Mouse (Mus musculus) heart, adult 2 months (tissue): ENCODE results near the gene Olfr703. TPM values are rescaled to one million over a fixed set of nuclear protein-coding genes. Genes with fewer than 3 reads are reported as not detected.

Source experiments
- DNase-seq, 2 experiments: peaks; one replicate each; pipeline ENCODE4 v3.0.0; 2021
- H3K27ac ChIP-seq: fragments of 200-600 bp; 2 replicates; pipeline ENCODE4 v1.8.1; 2022
- H3K27me3 ChIP-seq: fragments of 200-500 bp; 2 replicates; pipeline ENCODE4 v1.6.1; 2012; ENCODE audit warnings: mild to moderate bottlenecking, low read length, inconsistent platforms, mixed read lengths; ENCODE audit not compliant: control insufficient read depth, insufficient read depth
- H3K36me3 ChIP-seq: fragments of 200-500 bp; 2 replicates; pipeline ENCODE4 v1.6.1; 2012; ENCODE audit warnings: low read length, inconsistent platforms; ENCODE audit not compliant: control insufficient read depth, insufficient read depth
- H3K4me1 ChIP-seq: fragments of 200-500 bp; 2 replicates; pipeline ENCODE4 v1.6.1; 2011; ENCODE audit warnings: low read length; ENCODE audit not compliant: control insufficient read depth, insufficient read depth
- H3K4me3 ChIP-seq: fragments of 200-600 bp; 2 replicates; pipeline ENCODE4 v1.8.1; 2022
- H3K79me2 ChIP-seq: fragments of 200-500 bp; replicated peaks from 2 replicates; pipeline ENCODE4 v1.6.1; 2012; ENCODE audit warnings: mild to moderate bottlenecking, inconsistent platforms, low read length, moderate library complexity, mixed read lengths; ENCODE audit not compliant: control insufficient read depth, insufficient read depth
- H3K9ac ChIP-seq: fragments of 200-500 bp; 2 replicates; pipeline ENCODE4 v1.6.1; 2012; ENCODE audit warnings: low read depth, mild to moderate bottlenecking, control low read depth, inconsistent platforms, low read length, mixed read lengths
- CTCF ChIP-seq: fragments of 200-600 bp; IDR thresholded peaks from 2 replicates; pipeline ENCODE4 v1.8.1; 2022; ENCODE audit warnings: antibody characterized with exemption, mild to moderate bottlenecking, moderate library complexity
- EP300 ChIP-seq: fragments of 200-500 bp; IDR thresholded peaks from 2 replicates; pipeline ENCODE4 v1.6.1; 2011; ENCODE audit warnings: low read depth, low read length, control low read depth; ENCODE audit not compliant: insufficient read depth
- POLR2A ChIP-seq: fragments of 200-500 bp; IDR thresholded peaks from 2 replicates; pipeline ENCODE4 v1.6.1; 2011; ENCODE audit warnings: mild to moderate bottlenecking, low read depth, low read length, control low read depth; ENCODE audit not compliant: insufficient read depth
- WGBS: fragments of 180-500 bp; shearing (Covaris S2); methylation state at CpG from one replicate; pipeline ENCODE4 v1.1.7; 2018; 5-methylcytosine and 5-hydroxymethylcytosine counted together
- intact Hi-C: fragments of 180-260 bp; cut with DNase I; formaldehyde crosslinking; loops from one replicate; pipeline ENCODE4 v1.15.1; 2025
- polyA plus RNA-seq: library from polyadenylated mRNA; depleted of rRNA; stranded (reverse); fragments of >200 nt; gene quantifications from 2 replicates; pipeline ENCODE4 v1.2.3, GENCODE M21; 2012; rRNA removed
- total RNA-seq, 2 experiments: library from RNA; stranded (reverse); gene quantifications; 2 replicates each; pipeline ENCODE4 v1.2.3; 2021

Olfr703 gene
- total and polyA plus RNA-seq, 3 experiments: not detected

DNA sequence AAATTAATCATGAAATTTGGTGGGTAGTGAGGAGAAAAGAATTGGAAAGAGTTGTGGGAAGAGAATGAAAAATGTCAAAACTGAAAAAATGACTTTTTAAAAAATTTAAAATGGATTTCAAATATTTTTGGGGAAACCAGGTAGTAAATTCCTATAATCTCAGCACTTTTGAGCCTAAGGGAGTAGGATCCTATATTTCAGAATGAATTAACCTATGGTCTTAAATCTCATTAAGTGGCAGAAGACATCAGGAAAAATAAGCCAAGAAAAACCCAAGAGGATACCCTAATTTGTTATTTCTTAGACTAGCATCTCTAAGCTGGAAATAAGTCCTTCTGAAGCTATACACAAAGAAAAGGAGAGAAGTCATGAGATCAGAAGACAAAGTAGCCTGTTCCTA lies 19.7 kb downstream of the Olfr703 start, which contains the start of gene Olfr704:
Gene Olfr704 (plus strand): TSS at position 301 of the 400 bp plus-strand sequence.
- Histone ChIP-seq H3K4me1 (no peaks in the 10 kb centered on the region), H3K79me2 (no peaks in the 10 kb centered on the region), H3K27ac (no peak within 1 kb of the TSS), H3K4me3 (no peak within 1 kb of the TSS), H3K36me3 (no peaks in the 10 kb centered on the region), H3K27me3 (no peaks in the 10 kb centered on the region), H3K9ac (no peak within 1 kb of the TSS)
- TF ChIP-seq POLR2A (no peak), EP300 (no peak), CTCF (no peak)
- intact Hi-C loops: no loop called here
- no peak for DNase-seq

DNA sequence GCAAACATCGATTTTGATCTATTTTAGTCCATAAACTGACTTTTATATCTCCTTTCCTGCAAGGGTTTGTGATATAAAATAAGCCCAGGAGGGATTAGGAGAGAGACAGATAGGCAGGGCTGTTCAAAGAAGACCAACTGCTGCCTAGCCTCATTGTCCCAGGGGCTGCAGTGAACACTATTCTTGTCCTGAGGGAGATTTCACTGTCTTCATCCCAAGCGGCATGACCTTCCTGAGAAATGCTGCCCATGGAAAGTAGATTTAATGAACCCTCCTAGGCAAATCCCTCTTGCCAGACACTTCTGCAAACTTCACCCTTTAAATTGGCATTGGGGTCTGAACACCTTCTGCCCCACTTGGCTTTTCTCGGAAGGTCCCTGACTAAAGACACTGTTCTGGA lies 33.6 kb downstream of the Olfr703 start, which contains the start of gene Olfr705:
Gene Olfr705 (minus strand): TSS at position 101 of the 400 bp plus-strand sequence.
- 73% methylated on average over 3 of the region's 3 CpGs for WGBS
- Histone ChIP-seq H3K79me2 (no peaks in the 10 kb centered on the region), H3K27me3 (no peaks in the 10 kb centered on the region), H3K9ac (no peak within 1 kb of the TSS), H3K27ac (no peak within 1 kb of the TSS), H3K36me3 (no peaks in the 10 kb centered on the region), H3K4me1 (no peaks in the 10 kb centered on the region), H3K4me3 (no peak within 1 kb of the TSS)
- no peak for TF ChIP-seq EP300
- no peak for TF ChIP-seq POLR2A
- no peak for TF ChIP-seq CTCF
- intact Hi-C loops: no loop called here
- DNase-seq: no peak

DNA sequence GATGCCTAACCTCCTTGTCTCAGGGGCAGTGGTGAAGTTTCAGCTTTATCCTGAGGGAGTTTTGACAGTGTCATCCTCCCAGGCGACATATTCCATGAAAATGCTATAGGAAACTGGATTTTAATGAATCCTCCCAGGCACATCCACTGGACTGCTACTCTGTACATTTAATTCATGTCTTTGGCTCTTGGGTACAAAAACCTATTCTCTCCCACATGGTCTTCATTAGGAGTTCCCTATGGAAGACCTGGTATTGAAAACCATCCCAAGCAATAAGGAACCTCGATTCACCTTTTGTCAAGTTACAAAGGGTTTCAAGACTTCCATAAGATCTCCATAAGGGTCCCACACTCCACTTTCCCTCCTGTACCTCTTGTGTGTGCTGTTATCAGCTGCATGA lies 44.9 kb downstream of the Olfr703 start, which contains the start of gene Olfr706:
Gene Olfr706 (minus strand): TSS at position 101 of the 400 bp plus-strand sequence.
- Histone ChIP-seq H3K4me3 (no peak within 1 kb of the TSS), H3K4me1 (no peaks in the 10 kb centered on the region), H3K27ac (no peak within 1 kb of the TSS), H3K79me2 (no peaks in the 10 kb centered on the region), H3K9ac (no peak within 1 kb of the TSS), H3K27me3 (no peaks in the 10 kb centered on the region), H3K36me3 (no peaks in the 10 kb centered on the region)
- intact Hi-C loops: no loop called here
- no peak for DNase-seq
- 70% methylated on average over 2 of the region's 2 CpGs for WGBS
- TF ChIP-seq POLR2A (no peak), CTCF (no peak), EP300 (no peak)

Other genes with a start within 250 kb of the Olfr703 start
- gene Olfr693, start 162.8 kb upstream of the Olfr703 start, total RNA-seq: not detected
- not detected in 2 replicates for gene Olfr693, start 162.8 kb upstream of the Olfr703 start, polyA plus RNA-seq
- not detected for gene Olfr694, start 151.5 kb upstream of the Olfr703 start, total RNA-seq
- gene Olfr694, start 151.5 kb upstream of the Olfr703 start, polyA plus RNA-seq: not detected in 2 replicates
- gene Olfr695, start 127.0 kb upstream of the Olfr703 start, total RNA-seq: not detected
- gene Olfr695, start 127.0 kb upstream of the Olfr703 start, polyA plus RNA-seq: not detected in 2 replicates
- not detected for gene Olfr697, start 100.9 kb upstream of the Olfr703 start, total RNA-seq
- gene Olfr697, start 100.9 kb upstream of the Olfr703 start, polyA plus RNA-seq: not detected in 2 replicates
- not detected for gene Olfr698, start 88.0 kb upstream of the Olfr703 start, total RNA-seq
- not detected in 2 replicates for gene Olfr698, start 88.0 kb upstream of the Olfr703 start, polyA plus RNA-seq
- not detected for gene Olfr699, start 50.2 kb upstream of the Olfr703 start, total RNA-seq
- not detected in 2 replicates for gene Olfr699, start 50.2 kb upstream of the Olfr703 start, polyA plus RNA-seq
- not detected for gene Olfr700, start 34.5 kb upstream of the Olfr703 start, total RNA-seq
- gene Olfr700, start 34.5 kb upstream of the Olfr703 start, polyA plus RNA-seq: not detected in 2 replicates
- gene Olfr701, start 29.2 kb upstream of the Olfr703 start, total RNA-seq: not detected
- not detected in 2 replicates for gene Olfr701, start 29.2 kb upstream of the Olfr703 start, polyA plus RNA-seq
- gene Olfr702, start 9.5 kb upstream of the Olfr703 start, total RNA-seq: not detected
- gene Olfr702, start 9.5 kb upstream of the Olfr703 start, polyA plus RNA-seq: not detected in 2 replicates
- not detected for gene Olfr704, start 19.8 kb downstream of the Olfr703 start, total RNA-seq
- not detected in 2 replicates for gene Olfr704, start 19.8 kb downstream of the Olfr703 start, polyA plus RNA-seq
- not detected for gene Olfr705, start 33.5 kb downstream of the Olfr703 start, total RNA-seq
- gene Olfr705, start 33.5 kb downstream of the Olfr703 start, polyA plus RNA-seq: not detected in 2 replicates
- not detected for gene Olfr706, start 44.8 kb downstream of the Olfr703 start, total RNA-seq
- not detected in 2 replicates for gene Olfr706, start 44.8 kb downstream of the Olfr703 start, polyA plus RNA-seq
- not detected for gene Olfr707, start 57.9 kb downstream of the Olfr703 start, total RNA-seq
- not detected in 2 replicates for gene Olfr707, start 57.9 kb downstream of the Olfr703 start, polyA plus RNA-seq
- not detected for gene Olfr1532-ps1, start 64.6 kb downstream of the Olfr703 start, total RNA-seq
- gene Olfr1532-ps1, start 64.6 kb downstream of the Olfr703 start, polyA plus RNA-seq: not detected in 2 replicates
- not detected for gene Olfr709-ps1, start 88.9 kb downstream of the Olfr703 start, total RNA-seq
- gene Olfr709-ps1, start 88.9 kb downstream of the Olfr703 start, polyA plus RNA-seq: not detected in 2 replicates
- not detected for gene Olfr710, start 105.0 kb downstream of the Olfr703 start, total RNA-seq
- gene Olfr710, start 105.0 kb downstream of the Olfr703 start, polyA plus RNA-seq: not detected in 2 replicates
- not detected for gene Olfr6, start 120.6 kb downstream of the Olfr703 start, total RNA-seq
- gene Olfr6, start 120.6 kb downstream of the Olfr703 start, polyA plus RNA-seq: not detected in 2 replicates
- gene Olfr711, start 132.1 kb downstream of the Olfr703 start, total RNA-seq: not detected
- gene Olfr711, start 132.1 kb downstream of the Olfr703 start, polyA plus RNA-seq: not detected in 2 replicates
- not detected for gene Olfr2, start 162.7 kb downstream of the Olfr703 start, total RNA-seq
- gene Olfr2, start 162.7 kb downstream of the Olfr703 start, polyA plus RNA-seq: not detected in 2 replicates
- not detected for gene Olfr713, start 187.8 kb downstream of the Olfr703 start, total RNA-seq
- gene Olfr713, start 187.8 kb downstream of the Olfr703 start, polyA plus RNA-seq: not detected in 2 replicates
- gene Olfr714, start 227.6 kb downstream of the Olfr703 start, total RNA-seq: not detected
- not detected in 2 replicates for gene Olfr714, start 227.6 kb downstream of the Olfr703 start, polyA plus RNA-seq
- not detected for gene Olfr17, start 249.9 kb downstream of the Olfr703 start, total RNA-seq
- gene Olfr17, start 249.9 kb downstream of the Olfr703 start, polyA plus RNA-seq: not detected in 2 replicates